8 mouse cellular contexts compared by ENCODE assay signal in genomic region chr7:139273397-139273719, GRCm38 (mm10). TPM values are rescaled to one million over a fixed set of nuclear protein-coding genes. Genes with fewer than 3 reads are reported as not detected.
A peak's percentile ranks its signal among the peaks of the same experiment; 100 is the strongest.
DNase-seq lines count a peak whose midpoint lies in the region; ATAC-seq and TF ChIP-seq lines count a peak whose summit lies in the region.

No protein-coding gene starts in this region.

- H3K4me2 ChIP-seq in kidney, embryonic 14.5 days (replicated peaks; ENCODE audit: low read depth, low read length), result no peak overlapping the region
- no peak overlapping the region for H3K4me2 ChIP-seq in midbrain, embryonic 16.5 days (ENCODE audit: low read length)

- H3K79me2 ChIP-seq in heart, adult 2 months (replicated peaks; ENCODE audit: control insufficient read depth, insufficient read depth, low read length), result no peaks in the 10 kb centered on the region

- no peak for TF ChIP-seq POLR2A in heart, adult 2 months (IDR thresholded peaks at IDR 0.05; ENCODE audit: insufficient read depth, low read depth, low read length)

- H3K4me1 ChIP-seq in heart, adult 2 months (ENCODE audit: control insufficient read depth, insufficient read depth, low read length), result peaks cover 15% of the 10 kb centered on the region
- H3K4me1 ChIP-seq in kidney, embryonic 14.5 days (ENCODE audit: control insufficient read depth, insufficient read depth, low read length), result peaks cover 18% of the 10 kb centered on the region
- H3K4me1 ChIP-seq in midbrain, embryonic 16.5 days (ENCODE audit: control insufficient read depth, insufficient read depth, low read length), result peaks cover 4% of the 10 kb centered on the region; the same call in 1 of the 2 replicates

- 2% methylated on average over 2 of the region's 2 CpGs for WGBS in heart, adult 2 months
- 28% methylated on average over 2 of the region's 2 CpGs for WGBS in kidney, embryonic 14.5 days
- WGBS in midbrain, embryonic 16.5 days, result 90% methylated on average over 2 of the region's 2 CpGs

- peak overlapping the region; percentile 32; the same call in 1 of the 2 replicates for H3K9ac ChIP-seq in heart, adult 2 months (ENCODE audit: low read depth, low read length)
- H3K9ac ChIP-seq in kidney, embryonic 14.5 days (ENCODE audit: low read depth, low read length), result no peak overlapping the region
- no peak overlapping the region for H3K9ac ChIP-seq in midbrain, embryonic 16.5 days (ENCODE audit: low read depth, low read length)

- H3K27ac ChIP-seq in heart, adult 2 months, result peak overlapping the region; percentile 72
- H3K27ac ChIP-seq in kidney, embryonic 14.5 days (ENCODE audit: low read depth, low read length), result peak overlapping the region; percentile 79
- no peak overlapping the region for H3K27ac ChIP-seq in midbrain, embryonic 16.5 days (ENCODE audit: low read length)

- no peak for TF ChIP-seq CTCF in heart, adult 2 months (IDR thresholded peaks at IDR 0.05)

- 0 out of 2 replicates have a peak, but pooled peaks have one; percentile 31 for TF ChIP-seq EP300 in heart, adult 2 months (IDR thresholded peaks at IDR 0.05; ENCODE audit: insufficient read depth, low read depth, low read length)

- no peaks in the 10 kb centered on the region for H3K36me3 ChIP-seq in heart, adult 2 months (ENCODE audit: control insufficient read depth, insufficient read depth, low read length)
- H3K36me3 ChIP-seq in kidney, embryonic 14.5 days (ENCODE audit: control insufficient read depth, insufficient read depth, low read length), result no peaks in the 10 kb centered on the region
- H3K36me3 ChIP-seq in midbrain, embryonic 16.5 days (ENCODE audit: control insufficient read depth, insufficient read depth, low read length), result no peaks in the 10 kb centered on the region

- no peak overlapping the region for H3K4me3 ChIP-seq in heart, adult 2 months
- no peak overlapping the region for H3K4me3 ChIP-seq in kidney, embryonic 14.5 days (ENCODE audit: low read length)
- H3K4me3 ChIP-seq in midbrain, embryonic 16.5 days (ENCODE audit: low read depth, low read length), result no peak overlapping the region

- H3K9me3 ChIP-seq in kidney, embryonic 14.5 days (ENCODE audit: control insufficient read depth, low read length), result no peaks in the 10 kb centered on the region
- no peaks in the 10 kb centered on the region for H3K9me3 ChIP-seq in midbrain, embryonic 16.5 days (replicated peaks; ENCODE audit: control insufficient read depth, low read length, poor library complexity, severe bottlenecking)

- DNase-seq in ovary, postnatal 36 days (ENCODE audit: low spot score), result peak; percentile 45
- no peak for DNase-seq in ovary, postnatal 14 days (ENCODE audit: low spot score)
- peak; percentile 66 to 74 for DNase-seq in heart, adult 2 months
- peak; percentile 69 for DNase-seq in lung, postnatal 14 days
- DNase-seq in right cerebral cortex, postnatal 4 days, result no peak
- DNase-seq in spleen, adult 18-20 months, result no peak

- intact Hi-C loops in heart, adult 2 months (cut with DNase I), result loop anchor here (1.0 to 2.0 kb wide), 2 partner anchors 27 to 39 kb away; no protein-coding TSS in a partner anchor

- peak; percentile 73; the same call in 1 of the 2 replicates for ATAC-seq in kidney, embryonic 14.5 days (ENCODE audit: low FRiP score, low TSS enrichment)
- no peak for ATAC-seq in midbrain, embryonic 16.5 days

- H3K27me3 ChIP-seq in heart, adult 2 months (ENCODE audit: control insufficient read depth, insufficient read depth, low read length), result no peaks in the 10 kb centered on the region
- no peaks in the 10 kb centered on the region for H3K27me3 ChIP-seq in kidney, embryonic 14.5 days (ENCODE audit: control insufficient read depth, insufficient read depth, low read length)
- no peaks in the 10 kb centered on the region for H3K27me3 ChIP-seq in midbrain, embryonic 16.5 days (ENCODE audit: control insufficient read depth, insufficient read depth, low read depth, low read length)

RNA-seq across cellular contexts. Expression of gene Pwwp2b, which starts 25.1 kb away (rescaled TPM):
- total RNA-seq in heart, adult 2 months (2021), result 10 to 100 TPM in 1 of 2 experiments, 1 to 10 TPM in 1; 8.9 to 10.2 TPM
- 6.8 and 7.5 TPM in 2 replicates for polyA plus RNA-seq in heart, adult 2 months (2012; rRNA removed)
- 5.3 and 7.3 TPM in 2 replicates for polyA plus RNA-seq in kidney, embryonic 14.5 days (2014; fragmentation: Nextera tagmentation; extraction: Ambion mirVana)
- 4.4 and 5.1 TPM in 2 replicates for polyA plus RNA-seq in midbrain, embryonic 16.5 days (2015; fragmentation: Nextera tagmentation; extraction: Ambion mirVana)

Comparison
In these comparisons a context has a peak if more than half of its experiments do, and no peak if none do; other contexts are left out.
1. DNase-seq: peak in ovary, postnatal 36 days (single experiment), heart, adult 2 months (2 of 2) and lung, postnatal 14 days (single experiment); none in ovary, postnatal 14 days (single experiment), right cerebral cortex, postnatal 4 days (single experiment) and spleen, adult 18-20 months (0 of 2).